Mouse (Mus musculus): Measurements from ENCODE around the gene Coq4. TPM values are rescaled to one million over a fixed set of nuclear protein-coding genes. Genes with fewer than 3 reads are reported as not detected.
"Not testable (repeated sequence)": the region's sequence is repeated elsewhere in the genome, so short reads cannot be mapped to it uniquely, and the experiment has no call there.

Coq4 gene
- total RNA-seq (2021), result 10 to 100 TPM; 28.6 to 30.7 TPM

DNA sequence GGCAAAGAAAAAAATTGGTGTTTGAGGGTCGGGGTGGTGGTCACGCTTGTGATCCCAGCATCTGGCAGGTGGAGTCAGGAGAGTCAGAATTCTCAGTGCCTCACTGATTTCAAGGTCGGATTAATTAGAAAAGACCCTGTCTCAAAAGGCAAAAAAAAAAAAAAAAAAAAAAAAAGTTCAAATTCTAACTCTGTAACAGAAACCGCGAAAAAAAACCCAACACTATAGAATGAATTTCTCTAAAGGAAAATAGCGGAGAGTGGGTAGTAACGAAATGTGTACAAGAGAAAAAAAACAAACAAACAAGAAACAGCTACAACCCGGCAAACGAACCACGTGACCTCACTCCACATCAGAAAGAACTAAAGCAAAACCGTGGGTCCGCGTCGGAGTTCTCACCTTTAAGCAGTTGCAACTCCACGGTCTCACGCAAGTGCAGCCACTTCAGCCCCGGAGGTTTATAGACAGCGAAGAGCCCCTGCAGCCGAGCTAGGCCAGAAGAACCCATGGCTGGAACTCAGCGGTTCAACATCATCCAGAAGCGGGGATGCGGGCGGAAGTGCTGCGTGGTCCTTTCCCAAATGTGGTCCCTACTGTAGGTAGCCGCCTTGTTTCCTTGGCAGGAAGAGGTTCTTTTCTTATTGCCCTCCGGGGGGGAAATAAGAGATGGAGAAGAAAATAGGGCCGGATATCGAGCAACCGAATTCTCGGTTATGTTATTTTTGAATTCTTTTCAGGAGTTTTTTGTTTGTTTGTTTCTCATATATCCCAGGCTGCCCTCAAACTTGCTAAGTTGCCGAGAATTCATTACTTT, at the start of gene Coq4:
Coq4 (plus strand) TSS at position 390 of the 814 bp plus-strand sequence.
- peak; percentile 79 to 84 for DNase-seq (ENCODE audit: extremely low spot score in 1 of 2, low spot score in 1 of 2)

DNA sequence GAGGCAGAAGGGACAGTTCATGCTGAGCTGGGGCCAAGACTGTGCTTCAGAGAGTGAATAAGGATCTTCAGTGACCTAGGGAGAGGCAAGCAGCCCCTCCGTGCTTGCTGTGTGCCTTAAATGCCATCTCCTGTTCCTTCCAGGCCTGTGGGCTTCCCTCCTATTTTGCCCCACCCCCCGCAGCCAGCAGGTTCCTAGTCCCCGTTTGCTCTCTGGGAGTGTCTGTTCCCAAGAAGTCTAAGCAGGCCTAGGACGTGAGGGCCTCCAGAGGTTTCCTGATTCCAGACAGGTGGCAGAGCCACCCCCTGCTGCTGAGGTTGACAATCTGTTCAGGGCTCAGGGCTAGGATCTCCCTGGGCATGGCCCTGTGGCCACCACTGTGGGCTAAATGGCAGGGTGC, 48.5 kb upstream of the Coq4 start:
- DNase-seq (ENCODE audit: extremely low spot score in 1 of 2, low spot score in 1 of 2), result no peak

- peak in 1 of 2 experiments; percentile 36 for DNase-seq (ENCODE audit: extremely low spot score in 1 of 2, low spot score in 1 of 2)
Observed at GRCm38 (mm10) chr2:29739368-29739767, 47.9 kb upstream of the Coq4 start.

GRCm38 (mm10) chr2:29741207-29741606, 46.1 kb upstream of the Coq4 start:
- DNase-seq (ENCODE audit: extremely low spot score in 1 of 2, low spot score in 1 of 2), result no peak

- no peak for DNase-seq (ENCODE audit: extremely low spot score in 1 of 2, low spot score in 1 of 2)
Observed at GRCm38 (mm10) chr2:29744256-29744655, 43.0 kb upstream of the Coq4 start.

DNA sequence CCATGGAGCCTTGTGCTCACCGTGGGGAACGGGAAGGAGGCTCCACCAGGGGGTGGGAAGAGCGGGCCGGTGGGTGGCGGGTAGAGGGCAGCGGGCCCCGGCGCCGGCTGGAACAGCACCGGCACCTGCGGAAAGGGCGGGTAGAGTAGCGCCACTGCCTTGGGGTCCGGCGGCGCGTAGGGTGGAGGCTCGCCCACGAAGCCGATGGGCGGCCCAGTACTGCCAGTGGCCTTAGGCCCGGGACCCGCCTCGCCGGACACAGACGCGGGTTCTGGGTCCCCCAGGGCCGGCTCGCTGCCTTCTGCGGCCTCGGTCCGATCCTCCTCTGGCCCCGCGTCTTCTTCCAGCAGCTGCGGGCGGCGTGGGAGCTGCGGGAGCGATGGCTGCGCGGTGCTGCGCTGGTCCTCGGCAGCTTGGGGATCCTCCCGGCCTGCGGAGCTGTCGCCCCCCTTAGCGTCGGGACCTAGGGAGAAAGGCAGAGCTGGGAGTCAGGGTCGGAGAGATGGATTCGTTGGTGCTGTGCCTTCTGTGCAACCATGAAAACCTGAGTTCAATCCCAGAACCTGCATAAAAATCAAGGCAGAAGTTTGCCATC, 40.0 kb upstream of the Coq4 start:
- no peak for DNase-seq (ENCODE audit: extremely low spot score in 1 of 2, low spot score in 1 of 2)

- DNase-seq (ENCODE audit: extremely low spot score in 1 of 2, low spot score in 1 of 2), result peak in 1 of 2 experiments; percentile 31
Observed at GRCm38 (mm10) chr2:29747852-29748251, 39.4 kb upstream of the Coq4 start.

DNA sequence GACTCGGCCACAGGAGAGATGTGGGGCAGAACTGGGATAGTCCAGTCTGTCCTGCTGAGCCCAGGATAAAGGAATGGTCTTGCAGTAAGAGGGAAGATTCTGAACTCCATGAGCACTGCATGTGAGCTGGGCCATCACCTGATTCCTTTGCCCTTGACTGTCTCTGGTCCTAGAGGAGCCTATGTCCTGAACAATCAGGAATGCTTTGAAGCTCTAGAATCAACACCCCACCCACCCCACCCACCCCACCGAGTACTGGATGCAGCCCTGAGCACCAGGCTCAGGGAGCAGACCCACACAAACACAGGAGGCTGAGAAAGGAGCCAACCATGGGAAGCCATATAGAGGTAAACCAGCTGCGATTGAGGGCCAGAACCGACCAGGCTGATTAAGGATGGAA, 38.8 kb upstream of the Coq4 start:
- DNase-seq (ENCODE audit: extremely low spot score in 1 of 2, low spot score in 1 of 2), result no peak

DNA sequence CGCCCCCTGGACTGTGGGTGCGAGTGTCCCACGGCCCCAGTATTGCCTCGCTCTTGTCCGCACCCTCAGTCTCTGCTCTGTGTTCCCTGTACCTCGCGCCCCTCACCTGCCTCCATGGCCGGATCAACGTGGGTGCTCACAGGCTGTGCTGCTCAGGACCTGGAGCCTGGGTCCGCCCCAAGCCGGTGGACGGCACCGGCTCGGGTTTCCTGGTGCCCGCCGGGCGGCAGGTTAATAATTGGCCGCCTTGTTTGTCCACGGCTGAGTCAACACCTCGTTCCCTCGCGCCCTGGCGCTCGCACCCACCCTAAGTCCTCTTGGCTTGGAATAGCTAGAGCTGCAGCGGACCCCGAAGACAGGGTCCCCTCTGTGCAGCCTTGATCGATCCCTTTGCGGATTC, 35.8 kb upstream of the Coq4 start, which contains the start of gene Gm13420:
Gm13420 (minus strand) TSS at position 189 of the 400 bp plus-strand sequence.
- DNase-seq (ENCODE audit: extremely low spot score in 1 of 2, low spot score in 1 of 2), result no peak

DNA sequence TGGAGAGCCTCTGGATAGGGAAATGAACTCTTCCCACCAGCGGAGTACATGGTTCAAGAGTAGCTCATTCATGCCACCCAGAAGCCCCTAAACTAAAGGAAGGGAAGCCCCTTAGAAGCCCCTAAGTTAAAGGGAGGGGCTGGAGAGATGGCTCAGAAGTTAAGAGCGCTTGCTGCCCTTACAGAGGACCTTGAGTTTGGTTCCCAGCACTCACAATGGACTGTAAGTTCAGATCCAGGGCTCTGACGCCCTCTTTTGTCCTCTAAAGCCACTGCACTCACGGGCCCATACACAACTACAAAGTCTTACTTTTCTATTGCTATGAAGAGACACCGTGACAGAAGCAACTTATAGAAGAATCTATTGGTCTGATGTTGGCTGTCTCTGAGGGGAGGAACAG, 34.9 kb upstream of the Coq4 start:
- DNase-seq (ENCODE audit: extremely low spot score in 1 of 2, low spot score in 1 of 2), result no peak

DNA sequence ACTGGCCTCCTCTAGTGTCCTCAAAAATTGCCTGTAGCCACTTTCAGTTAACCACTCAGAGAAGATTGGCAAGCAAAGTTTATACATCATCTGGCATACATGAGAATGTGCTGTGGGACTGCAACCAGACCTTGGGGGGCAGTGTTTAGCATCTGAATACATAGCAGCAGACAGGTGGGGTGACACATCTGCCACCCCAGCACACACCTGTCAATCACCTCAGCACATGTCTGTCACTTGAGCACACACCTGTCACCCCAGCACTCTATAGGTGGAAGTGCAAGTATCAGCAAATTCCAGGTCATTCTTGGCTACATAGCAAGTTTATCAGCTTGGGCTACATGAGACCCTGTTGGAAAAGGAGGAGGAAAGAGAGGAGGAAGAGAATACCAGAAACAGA, 31.6 kb upstream of the Coq4 start:
- DNase-seq (ENCODE audit: extremely low spot score in 1 of 2, low spot score in 1 of 2), result no peak

- peak; percentile 43 to 69 for DNase-seq (ENCODE audit: extremely low spot score in 1 of 2, low spot score in 1 of 2)
Observed at GRCm38 (mm10) chr2:29764831-29765230, 22.5 kb upstream of the Coq4 start.

DNA sequence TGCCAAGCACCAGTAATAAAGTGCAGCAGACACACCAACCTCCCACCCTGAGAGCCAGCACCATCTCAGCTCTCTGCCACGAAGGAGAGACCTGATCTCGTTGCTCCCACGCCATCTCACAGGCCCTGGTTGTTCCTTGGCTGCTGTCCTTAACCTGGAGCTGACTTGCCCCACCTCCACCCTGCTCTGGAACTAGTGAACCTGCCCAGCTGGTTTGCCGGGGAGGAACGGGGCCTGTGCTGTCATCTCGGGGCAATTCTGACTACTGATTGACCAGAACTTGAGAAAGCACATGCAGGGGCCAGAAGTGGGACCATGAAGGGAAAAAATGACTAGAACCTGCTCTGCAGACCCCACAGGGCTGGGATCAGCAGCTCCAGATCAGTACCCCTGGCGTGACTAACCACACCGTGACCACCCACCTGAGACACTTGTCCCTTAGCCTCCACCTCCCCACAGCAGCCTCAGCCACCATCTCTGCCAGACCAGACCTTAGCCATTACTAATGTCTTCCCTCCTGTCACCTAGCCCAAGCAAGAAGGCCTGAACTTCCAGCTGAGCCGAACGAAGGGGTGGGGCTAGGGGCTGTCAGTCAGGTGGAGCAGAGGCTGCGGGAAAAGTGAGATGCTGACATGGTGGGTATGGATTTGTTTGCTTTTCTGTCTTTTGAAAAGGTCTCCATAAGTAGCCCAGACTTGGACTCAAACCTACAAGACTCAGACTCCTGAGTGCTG, 19.1 kb upstream of the Coq4 start:
- no peak for DNase-seq (ENCODE audit: extremely low spot score in 1 of 2, low spot score in 1 of 2)

- no peak for DNase-seq (ENCODE audit: extremely low spot score in 1 of 2, low spot score in 1 of 2)
Observed at GRCm38 (mm10) chr2:29768901-29769300, 18.4 kb upstream of the Coq4 start.

DNA sequence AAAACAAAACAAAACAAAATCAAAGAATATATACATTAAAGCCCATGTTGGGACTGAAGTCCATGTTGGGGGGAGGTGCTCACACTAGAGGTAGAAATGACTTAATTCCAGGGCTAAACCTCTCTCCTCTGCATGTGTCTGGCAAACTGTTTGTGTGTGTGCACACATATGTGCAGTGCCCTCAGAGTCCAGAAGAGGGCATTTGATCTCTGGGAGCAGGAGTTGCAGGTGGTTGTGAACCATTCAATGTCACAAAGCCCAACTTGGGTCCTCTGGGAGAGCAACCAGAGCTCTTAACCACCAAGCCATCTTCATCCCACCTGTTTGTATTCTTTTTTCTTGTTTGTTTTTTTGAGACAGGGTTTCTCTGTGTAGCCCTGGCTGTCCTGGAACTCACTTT, 17.1 kb upstream of the Coq4 start:
- DNase-seq (ENCODE audit: extremely low spot score in 1 of 2, low spot score in 1 of 2), result no peak

DNA sequence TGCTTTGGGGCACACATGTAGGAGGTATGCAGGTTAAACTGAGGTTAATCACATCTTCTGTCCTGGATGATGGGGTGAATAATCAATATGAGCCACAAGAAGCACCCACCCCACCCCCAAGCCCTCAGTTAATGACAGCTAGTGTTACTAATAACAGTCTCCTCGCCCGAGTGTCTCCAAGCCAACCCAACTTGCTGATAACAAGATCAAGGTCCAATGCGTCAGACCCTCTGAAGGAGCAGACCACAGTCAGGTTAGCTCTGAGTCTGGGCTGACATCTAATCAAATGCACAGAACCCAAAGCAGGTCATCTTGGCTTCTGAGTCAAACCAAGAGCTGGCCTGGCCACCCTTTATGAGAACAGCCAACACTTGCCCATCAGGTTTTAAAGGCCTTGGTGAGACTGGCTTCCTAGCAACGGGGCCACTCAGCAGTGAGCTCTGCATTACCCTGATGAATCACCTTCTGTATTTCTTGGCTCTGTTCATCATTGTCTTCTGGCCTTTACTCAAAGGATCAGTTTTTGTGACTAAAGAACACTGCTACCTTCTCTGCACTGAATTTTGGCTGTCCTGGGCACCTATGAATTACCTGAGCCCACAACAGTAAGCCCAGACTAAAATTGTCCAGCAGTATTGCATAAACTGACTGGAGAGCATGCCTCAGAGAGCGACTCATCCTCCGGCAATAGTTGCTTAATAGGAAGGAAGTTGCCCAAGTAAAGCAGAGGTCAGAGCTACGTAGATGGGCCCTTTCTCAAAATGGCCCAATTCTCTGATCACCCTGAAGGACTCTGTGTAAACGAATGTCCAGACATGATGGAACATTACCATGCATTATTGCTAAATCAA, 15.5 kb upstream of the Coq4 start:
- DNase-seq (ENCODE audit: extremely low spot score in 1 of 2, low spot score in 1 of 2), result no peak

DNA sequence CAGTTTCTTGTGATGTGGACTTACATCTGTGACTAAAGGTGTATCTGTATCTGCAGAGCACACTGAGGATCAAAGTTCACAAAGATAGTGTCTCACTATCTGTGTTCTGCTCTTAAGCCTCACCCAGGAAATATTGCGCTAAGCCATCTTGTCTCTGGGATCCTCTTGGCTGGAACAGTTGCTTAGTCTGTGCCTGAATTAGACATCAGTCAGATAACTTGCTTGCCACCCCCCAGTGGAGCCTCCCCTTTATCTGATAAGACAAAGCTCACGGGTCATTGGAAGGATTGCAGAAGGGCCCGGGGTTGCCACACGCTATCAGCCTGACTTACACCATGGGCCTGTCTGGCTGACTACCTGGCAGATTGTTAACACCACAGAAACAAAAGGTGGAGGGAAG, 14.0 kb upstream of the Coq4 start:
- DNase-seq (ENCODE audit: extremely low spot score in 1 of 2, low spot score in 1 of 2), result no peak

DNA sequence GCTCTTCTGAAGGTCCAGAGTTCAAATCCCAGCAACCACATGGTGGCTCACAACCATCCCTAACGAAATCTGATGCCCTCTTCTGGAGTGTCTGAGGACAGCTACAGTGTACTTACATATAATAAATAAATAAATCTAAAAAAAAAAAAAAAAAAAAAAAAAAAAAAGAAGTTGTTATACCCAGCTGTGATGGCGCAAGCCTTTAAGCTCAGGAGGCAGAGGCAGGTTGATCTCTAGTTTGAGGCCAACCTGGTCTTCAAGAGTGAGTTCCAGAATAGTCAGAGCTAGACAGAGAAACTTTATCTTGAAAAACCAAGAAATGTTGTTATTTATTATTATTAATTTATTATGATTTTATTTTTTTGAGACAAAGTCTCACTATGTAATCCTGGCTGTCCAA, 6.0 kb upstream of the Coq4 start:
- not testable (repeated sequence) for DNase-seq (ENCODE audit: extremely low spot score in 1 of 2, low spot score in 1 of 2)

DNA sequence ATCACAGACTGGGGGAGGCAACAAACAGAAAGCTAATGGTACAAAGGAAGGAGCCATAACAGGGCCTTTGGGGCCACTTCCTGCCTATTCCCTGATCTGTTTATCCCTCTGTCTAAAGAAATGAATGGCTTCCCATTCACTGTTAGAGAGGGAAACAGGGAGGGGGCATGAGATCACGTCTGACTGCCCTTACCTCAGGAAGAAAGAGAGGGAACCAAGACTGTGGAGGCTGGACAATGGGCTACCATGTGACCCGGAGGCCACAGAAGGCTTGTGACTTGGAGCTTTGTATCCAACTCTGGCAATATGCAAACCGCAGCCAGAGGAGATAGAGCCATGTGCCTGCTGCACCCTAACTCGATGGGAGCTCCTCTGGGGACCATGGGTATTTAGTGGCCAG, 3.0 kb upstream of the Coq4 start:
- no peak for DNase-seq (ENCODE audit: extremely low spot score in 1 of 2, low spot score in 1 of 2)

GRCm38 (mm10) chr2:29787937-29788681, 816 bp downstream of the Coq4 start, which contains the start of gene Trub2:
Gene Trub2, minus strand, starts transcription at chr2:29788502.
- peak; percentile 57 to 73 for DNase-seq (ENCODE audit: extremely low spot score in 1 of 2, low spot score in 1 of 2)
